Mouse (Mus musculus) brain, embryonic 18.5 days (tissue): ENCODE data around the gene Adamts3.

Experiments
- DNase-seq: peaks from one replicate; pipeline ENCODE4 v3.0.0-alpha.2; 2012; ENCODE audit warnings: low read depth, low spot score

Adamts3 gene

GRCm38 (mm10) chr5:89816610-89817009 lies 66.5 kb downstream of the Adamts3 start:
- DNase-seq, result no peak

DNA sequence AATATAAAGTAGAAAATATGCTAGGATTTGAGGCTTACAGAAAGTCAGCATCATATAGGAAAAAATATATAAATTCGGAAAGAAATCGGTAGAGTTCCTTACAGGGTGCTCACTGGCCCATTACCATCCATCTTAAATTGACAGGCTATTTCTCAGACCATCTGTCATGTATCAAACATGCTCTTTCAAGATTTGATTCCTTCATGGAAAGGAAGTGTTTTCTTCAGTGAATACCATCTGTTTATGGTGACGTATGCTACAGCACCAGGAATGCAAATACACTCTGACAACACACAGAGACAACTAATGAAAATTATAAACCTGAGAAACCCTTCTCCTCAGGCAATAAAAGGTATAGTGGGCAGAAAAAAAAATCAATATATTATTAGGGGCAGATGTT lies 68.6 kb downstream of the Adamts3 start:
- DNase-seq, result no peak

DNA sequence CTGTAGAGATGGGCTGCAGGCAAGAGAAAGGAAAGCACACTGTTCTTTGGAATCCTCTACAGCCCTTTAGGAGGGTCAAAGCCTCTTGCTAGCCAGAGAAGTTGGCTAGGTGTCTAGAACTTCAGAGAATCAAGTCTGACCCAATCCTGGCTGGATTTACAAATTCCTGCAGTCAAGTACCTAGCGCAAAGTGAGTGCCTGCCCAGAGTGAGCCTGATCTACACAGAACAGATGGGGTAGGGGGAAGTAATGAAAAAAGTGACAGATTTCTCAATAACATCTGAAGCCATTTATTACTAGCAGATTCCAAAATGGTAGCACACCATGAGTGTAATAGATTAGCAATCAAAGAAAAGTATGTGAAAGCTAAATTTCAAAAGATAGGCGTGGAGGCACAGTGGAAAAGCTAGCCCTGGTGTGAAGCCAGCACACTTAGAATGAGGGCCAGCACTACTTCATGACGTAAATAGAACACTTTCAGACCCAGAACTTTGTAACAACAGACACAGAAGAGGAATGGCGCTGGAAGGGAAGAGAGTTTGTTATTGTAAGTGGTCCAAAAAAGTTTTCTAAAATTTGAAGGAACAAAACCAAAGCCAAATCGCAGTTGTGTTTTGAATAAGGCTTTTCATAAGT lies 82.8 kb downstream of the Adamts3 start:
- no peak for DNase-seq

DNA sequence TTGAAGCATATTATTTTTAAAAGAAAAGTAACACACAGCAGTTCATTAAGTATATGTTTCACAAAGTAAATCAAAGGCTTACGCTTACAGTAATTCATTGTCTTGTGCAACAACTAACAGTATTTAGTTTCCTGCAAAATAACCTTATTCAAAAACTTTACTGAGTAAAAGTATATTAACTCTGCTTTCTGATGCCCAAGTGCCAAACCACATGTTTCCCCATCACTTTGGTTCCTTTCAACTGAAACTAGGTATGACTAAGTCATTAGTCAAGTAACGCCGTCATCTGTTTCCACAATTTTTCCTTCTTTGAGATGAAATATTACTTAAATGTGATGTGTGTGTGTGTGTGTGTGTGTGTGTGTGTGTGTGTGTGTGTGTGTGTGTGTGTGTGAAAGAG lies 89.4 kb downstream of the Adamts3 start:
- DNase-seq, result no peak

GRCm38 (mm10) chr5:89784635-89785034 lies 98.5 kb downstream of the Adamts3 start:
- no peak for DNase-seq

GRCm38 (mm10) chr5:89779823-89780222 lies 103.3 kb downstream of the Adamts3 start:
- no peak for DNase-seq

- DNase-seq, result no peak
These were observed 104.5 kb downstream of the Adamts3 start for GRCm38 (mm10) chr5:89778610-89779009.

DNA sequence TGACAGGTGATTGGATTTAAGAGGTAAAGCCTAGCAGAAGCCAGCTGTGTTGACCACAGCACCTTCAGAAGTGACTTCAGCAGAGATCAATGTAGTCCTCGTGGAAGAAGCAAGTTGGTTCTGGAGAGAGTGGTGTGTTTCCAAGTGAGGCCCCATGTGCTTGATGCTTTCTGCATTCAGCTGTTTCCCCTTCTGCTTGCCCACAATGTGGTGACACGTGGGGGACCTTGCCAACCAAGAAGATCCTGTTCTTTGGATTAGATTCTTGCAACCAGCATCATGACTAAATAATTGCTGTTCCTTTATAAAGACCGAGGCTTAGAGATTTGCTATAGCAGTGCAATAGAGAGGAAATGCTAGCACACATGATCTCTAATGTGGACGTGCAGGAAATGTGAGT lies 105.7 kb downstream of the Adamts3 start:
- DNase-seq, result no peak

GRCm38 (mm10) chr5:89770655-89771355 lies 112.3 kb downstream of the Adamts3 start:
- no peak for DNase-seq

DNA sequence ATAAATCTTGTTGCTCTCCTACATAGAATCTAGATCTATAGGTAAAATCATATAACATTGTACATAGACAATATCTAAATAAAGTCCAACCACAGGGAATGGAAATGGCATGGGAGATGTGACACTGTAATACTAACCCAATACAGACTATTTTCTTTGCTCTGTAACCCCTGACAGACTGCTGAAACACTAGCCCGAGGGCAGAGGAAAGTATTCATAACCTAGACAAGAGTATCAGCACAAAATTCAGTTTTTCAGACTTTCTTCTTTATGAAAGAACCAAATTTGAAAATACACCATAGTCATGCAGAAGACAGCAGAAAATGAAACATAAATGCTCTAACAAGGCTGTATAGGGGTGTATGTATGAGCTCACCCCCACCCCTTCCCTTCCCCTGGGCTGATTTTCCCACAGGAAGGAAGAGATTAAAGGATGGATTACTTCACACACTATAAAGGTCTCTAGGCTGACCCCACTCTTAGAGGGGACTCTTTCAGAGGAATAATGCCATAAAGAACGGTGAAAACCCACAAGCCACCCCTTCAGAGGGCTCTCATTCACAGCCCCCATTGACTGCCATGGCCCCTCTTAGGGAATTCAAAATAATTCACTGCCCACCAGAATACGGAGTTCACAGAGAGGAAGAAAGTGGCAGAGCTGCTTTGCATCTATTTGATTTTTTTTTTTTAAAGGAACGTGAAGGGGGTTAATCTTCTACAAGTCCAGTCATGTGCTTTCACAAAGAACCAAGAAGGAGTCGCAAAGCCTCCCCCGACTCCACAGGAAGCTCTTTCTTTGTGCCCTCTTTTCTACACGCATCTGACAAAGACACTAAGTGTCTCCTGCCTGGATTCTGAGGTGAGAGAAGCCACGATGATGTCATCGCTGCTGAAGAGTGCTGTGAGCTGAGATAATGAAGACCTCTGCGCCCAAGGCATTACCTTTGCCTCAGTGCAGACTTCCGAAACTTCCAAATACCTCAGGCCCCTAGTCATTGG lies 119.6 kb downstream of the Adamts3 start:
- DNase-seq, result peak; percentile 20

GRCm38 (mm10) chr5:89760368-89760767 lies 122.8 kb downstream of the Adamts3 start:
- DNase-seq, result no peak

GRCm38 (mm10) chr5:89751836-89752235 lies 131.3 kb downstream of the Adamts3 start:
- no peak for DNase-seq

DNA sequence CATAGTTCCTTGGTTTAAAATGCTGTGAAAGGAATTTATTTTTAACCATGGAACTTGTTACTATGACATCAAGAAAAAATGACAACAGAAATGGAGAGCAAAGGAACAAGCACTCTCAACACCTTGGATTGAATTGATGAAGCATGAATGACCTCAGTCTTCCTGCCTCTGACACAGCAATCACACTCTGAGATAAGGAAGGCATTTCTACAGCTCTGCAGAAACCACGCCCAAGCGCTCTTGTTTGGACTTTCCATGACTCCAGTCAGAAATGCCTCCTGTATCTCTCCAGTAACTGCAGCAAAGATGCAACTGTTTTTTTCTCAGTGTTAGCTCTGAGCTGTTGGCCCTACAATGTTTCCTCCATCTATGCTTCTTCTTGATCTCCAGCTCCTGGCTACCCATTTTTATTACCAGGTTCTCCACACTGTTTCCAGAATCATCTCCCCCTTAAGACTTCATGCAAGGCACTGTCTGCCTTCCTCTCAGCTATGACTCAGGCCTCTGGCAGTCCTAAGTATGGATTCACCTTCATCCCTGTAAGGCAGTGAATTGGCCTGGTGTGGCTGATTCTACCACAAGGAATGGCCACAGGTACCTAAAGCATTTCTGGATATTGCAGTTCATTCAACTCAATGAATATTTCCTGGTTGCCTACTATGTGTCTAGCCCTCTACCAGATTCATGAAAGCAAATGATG lies 134.8 kb downstream of the Adamts3 start:
- DNase-seq, result no peak

DNA sequence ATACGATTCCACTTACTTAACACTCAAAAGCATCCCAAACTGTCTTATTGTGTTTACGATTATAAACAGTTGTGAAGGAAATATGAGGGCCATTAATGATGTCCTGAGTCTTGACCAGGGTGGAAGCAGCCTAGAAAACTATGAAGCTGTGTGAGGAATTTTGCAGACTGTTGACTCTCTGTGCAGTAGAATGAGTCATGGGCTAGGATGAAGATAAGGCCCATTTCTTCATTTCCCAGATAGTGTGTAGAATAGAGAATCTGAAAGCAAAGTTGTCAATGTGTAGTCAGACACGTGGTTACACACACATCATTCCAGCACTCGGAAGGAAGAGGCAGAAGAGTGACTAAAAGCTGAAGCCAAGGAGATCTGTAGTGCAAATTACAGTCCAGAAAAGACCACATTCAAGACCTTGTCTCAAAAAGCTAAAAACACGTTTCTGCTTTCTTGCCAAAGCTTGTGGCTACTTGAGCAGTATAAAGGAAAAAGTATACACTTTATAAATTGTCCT lies 135.9 kb downstream of the Adamts3 start:
- DNase-seq, result no peak

GRCm38 (mm10) chr5:89745112-89745511 lies 138.0 kb downstream of the Adamts3 start:
- DNase-seq, result no peak

DNA sequence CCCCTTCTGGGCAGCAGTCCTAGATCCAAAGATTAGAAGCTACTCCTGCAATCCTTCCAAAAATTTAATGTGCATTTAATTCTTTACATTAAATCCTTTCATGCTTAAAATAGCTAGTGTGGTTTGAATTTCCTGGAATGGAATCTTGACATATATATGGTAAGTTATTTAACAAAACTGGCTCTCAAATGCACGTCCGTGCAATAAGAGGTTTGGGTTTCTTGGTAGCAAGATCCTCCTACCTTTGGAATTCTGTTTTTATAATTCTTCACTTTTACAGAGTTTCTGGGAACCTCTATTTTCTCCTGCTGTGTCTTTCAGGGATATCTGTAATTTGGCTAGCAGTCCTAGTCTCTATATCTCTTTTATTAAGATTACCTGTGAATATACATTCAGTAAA lies 148.4 kb downstream of the Adamts3 start:
- DNase-seq, result no peak

DNA sequence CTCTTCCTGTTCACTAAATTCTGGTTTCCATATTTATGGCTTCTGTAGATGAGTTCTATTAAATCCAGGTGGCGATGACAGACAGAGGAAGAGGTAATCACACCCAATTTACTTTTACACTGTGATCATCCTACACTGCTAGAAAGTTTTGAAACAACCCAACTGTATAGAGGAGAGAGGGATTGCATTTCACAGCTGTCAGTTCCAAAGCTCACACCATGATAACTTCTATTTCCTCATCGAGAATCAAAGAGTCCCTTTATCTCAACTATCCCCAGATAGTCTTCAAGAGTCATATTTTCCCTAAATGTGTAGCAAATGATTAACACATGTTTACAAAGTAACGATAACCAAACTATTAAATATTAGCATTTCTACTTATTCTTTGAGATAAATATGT lies 152.7 kb downstream of the Adamts3 start:
- DNase-seq, result no peak

GRCm38 (mm10) chr5:89728117-89728516 lies 155.0 kb downstream of the Adamts3 start:
- DNase-seq, result no peak

DNA sequence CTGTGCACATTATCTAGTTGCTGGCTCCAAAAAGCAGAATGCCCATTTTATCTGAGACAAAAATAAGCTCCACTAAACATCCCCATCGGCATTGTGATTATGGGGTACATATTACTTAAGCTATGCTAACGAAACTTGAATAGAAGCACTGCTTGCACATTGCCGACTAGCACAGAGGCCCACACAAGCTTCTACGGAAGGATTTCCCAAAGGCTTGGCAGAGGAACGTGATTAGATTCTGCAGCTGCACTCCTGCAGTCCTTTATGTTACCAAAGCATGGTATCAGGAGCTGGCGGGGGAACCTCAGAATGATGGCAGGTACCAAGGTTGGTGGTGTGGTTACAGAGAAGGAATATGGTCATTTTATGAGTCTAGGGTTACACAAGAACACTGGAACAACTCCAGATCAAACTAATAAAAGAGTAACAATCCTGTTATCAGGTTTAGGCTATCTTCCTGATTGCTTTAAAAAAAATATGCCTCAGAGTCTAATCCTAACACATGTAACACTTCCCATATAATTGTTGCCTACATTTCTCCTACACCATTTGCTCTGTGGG lies 155.6 kb downstream of the Adamts3 start:
- DNase-seq, result no peak

DNA sequence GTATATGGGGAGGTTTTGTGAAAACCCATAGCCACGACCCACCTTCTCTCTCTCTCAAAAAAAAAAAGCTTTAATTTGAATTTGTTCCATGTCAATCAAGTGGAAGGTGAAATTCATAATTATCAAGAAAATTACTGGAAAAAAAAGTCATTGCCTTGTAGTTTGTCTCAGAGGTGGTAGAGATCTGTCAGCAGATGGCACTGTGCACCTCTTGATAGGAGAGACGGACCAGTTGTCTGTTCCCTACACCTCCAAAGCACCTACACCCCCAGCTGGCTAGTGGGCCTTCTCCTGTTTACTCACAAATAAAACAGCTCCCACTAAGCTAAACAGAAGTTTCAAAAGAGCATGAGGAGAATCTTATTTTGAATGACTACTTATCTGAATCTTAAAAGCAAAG lies 168.6 kb downstream of the Adamts3 start:
- DNase-seq, result no peak
